Mouse (Mus musculus) cerebellum, adult (tissue): ENCODE results near the gene Dus4l.

Source experiments
- ATAC-seq: cut with Nextera tagmentation; 2 replicates; pipeline ENCODE4 v1.9.2; 2017; ENCODE audit warnings: mild to moderate bottlenecking, moderate library complexity, mixed read lengths; ENCODE audit not compliant: insufficient number of reproducible peaks, low FRiP score, low TSS enrichment

The Dus4l gene

GRCm38 (mm10) chr12:31603586-31603985 is 51.0 kb downstream of the Dus4l start:
- ATAC-seq: no peak

GRCm38 (mm10) chr12:31594296-31594695 is 60.3 kb downstream of the Dus4l start:
- ATAC-seq: no peak

- ATAC-seq: no peak
These were observed 62.6 kb downstream of the Dus4l start for GRCm38 (mm10) chr12:31592011-31592410.
